Mouse (Mus musculus) adrenal gland, postnatal 14 days (tissue): ENCODE results near the gene Rasgef1b. TPM values are rescaled to one million over a fixed set of nuclear protein-coding genes. Genes with fewer than 3 reads are reported as not detected.

Experiments used
- DNase-seq: peaks from one replicate; pipeline ENCODE4 v3.0.0; 2021; ENCODE audit warnings: mixed read lengths
- total RNA-seq: library from RNA; stranded (reverse); gene quantifications from 2 replicates; pipeline ENCODE4 v1.2.3, GENCODE M21; 2021

Gene Rasgef1b
- total RNA-seq, 1 experiment from 2014 or later, result 14.3 TPM

- DNase-seq, result no peak
Measured at GRCm38 (mm10) chr5:99488479-99489158, 240.2 kb downstream of the Rasgef1b start.

- no peak for DNase-seq
Measured at GRCm38 (mm10) chr5:99487009-99487858, 241.6 kb downstream of the Rasgef1b start.

GRCm38 (mm10) chr5:99483162-99483561 is 245.7 kb downstream of the Rasgef1b start:
- DNase-seq, result no peak

- no peak for DNase-seq
Measured at GRCm38 (mm10) chr5:99482524-99482923, 246.3 kb downstream of the Rasgef1b start.

GRCm38 (mm10) chr5:99482016-99482415 is 246.8 kb downstream of the Rasgef1b start:
- no peak for DNase-seq

GRCm38 (mm10) chr5:99480078-99481031 is 248.5 kb downstream of the Rasgef1b start:
- DNase-seq, result no peak

- peak; percentile 69 for DNase-seq
Measured at GRCm38 (mm10) chr5:99479263-99480077, 249.4 kb downstream of the Rasgef1b start.

- DNase-seq, result no peak
Measured at GRCm38 (mm10) chr5:99478716-99479115, 250.1 kb downstream of the Rasgef1b start.

GRCm38 (mm10) chr5:99477420-99477815 is 251.4 kb downstream of the Rasgef1b start:
- no peak for DNase-seq

- DNase-seq, result no peak
Measured at GRCm38 (mm10) chr5:99476640-99477419, 252.0 kb downstream of the Rasgef1b start.

- DNase-seq, result no peak
Measured at GRCm38 (mm10) chr5:99472607-99473335, 256.1 kb downstream of the Rasgef1b start.

GRCm38 (mm10) chr5:99471790-99472189 is 257.1 kb downstream of the Rasgef1b start:
- DNase-seq, result no peak

- no peak for DNase-seq
Measured at GRCm38 (mm10) chr5:99470613-99471012, 258.3 kb downstream of the Rasgef1b start.

- no peak for DNase-seq
Measured at GRCm38 (mm10) chr5:99459007-99459406, 269.9 kb downstream of the Rasgef1b start.

- no peak for DNase-seq
Measured at GRCm38 (mm10) chr5:99457291-99457690, 271.6 kb downstream of the Rasgef1b start.

GRCm38 (mm10) chr5:99451939-99452338 is 276.9 kb downstream of the Rasgef1b start:
- no peak for DNase-seq

GRCm38 (mm10) chr5:99451416-99451815 is 277.4 kb downstream of the Rasgef1b start:
- no peak for DNase-seq

- DNase-seq, result no peak
Measured at GRCm38 (mm10) chr5:99450994-99451393, 277.9 kb downstream of the Rasgef1b start.

- DNase-seq, result no peak
Measured at GRCm38 (mm10) chr5:99450463-99450862, 278.4 kb downstream of the Rasgef1b start.

GRCm38 (mm10) chr5:99447481-99447880 is 281.4 kb downstream of the Rasgef1b start:
- no peak for DNase-seq
